Mouse (Mus musculus) embryonic fibroblast, embryonic 13.5 days (primary cell): Measurements from ENCODE around the gene Letm1. TPM values are rescaled to one million over a fixed set of nuclear protein-coding genes. Genes with fewer than 3 reads are reported as not detected.

Experiments
- H3K27ac ChIP-seq: 2 replicates; pipeline ENCODE4 v1.5.1; 2012; ENCODE audit warnings: low read length, control low read depth, inconsistent platforms; ENCODE audit not compliant: insufficient read depth
- H3K4me1 ChIP-seq: 2 replicates; pipeline ENCODE4 v1.6.1; 2011; ENCODE audit warnings: low read length; ENCODE audit not compliant: control insufficient read depth, insufficient read depth
- H3K4me3 ChIP-seq: 2 replicates; pipeline ENCODE4 v1.5.1; 2011; ENCODE audit warnings: mild to moderate bottlenecking, control low read depth, low read length; ENCODE audit not compliant: insufficient read depth
- CTCF ChIP-seq: IDR thresholded peaks from 2 replicates; pipeline ENCODE4 v1.5.1; 2011; ENCODE audit warnings: mild to moderate bottlenecking, control low read depth, low read length, moderate library complexity, borderline replicate concordance; ENCODE audit not compliant: insufficient read depth
- POLR2A ChIP-seq: IDR thresholded peaks from 2 replicates; pipeline ENCODE4 v1.6.1; 2011; ENCODE audit warnings: low read depth, mild to moderate bottlenecking, control low read depth, low read length, moderate library complexity
- polyA plus RNA-seq: library from polyadenylated mRNA; stranded (reverse); fragments of >200 nt; gene quantifications from 2 replicates; pipeline ENCODE4 v1.2.4, GENCODE M21; 2011; ENCODE audit warnings: low read depth; ENCODE audit not compliant: missing spikeins, insufficient read length

Letm1 gene
- polyA plus RNA-seq, 1 experiment, result 27.0 TPM

- Histone ChIP-seq H3K4me1 (no peaks in the 10 kb centered on the region), H3K4me3 (no peak overlapping the region), H3K27ac (no peak overlapping the region)
- no peak for TF ChIP-seq CTCF
- TF ChIP-seq POLR2A, result no peak
These were observed 53.8 kb downstream of the Letm1 start for GRCm38 (mm10) chr5:33728841-33729240.

GRCm38 (mm10) chr5:33726891-33727290 is 55.7 kb downstream of the Letm1 start:
- Histone ChIP-seq H3K4me3 (no peak overlapping the region), H3K4me1 (no peaks in the 10 kb centered on the region), H3K27ac (no peak overlapping the region)
- no peak for TF ChIP-seq POLR2A
- no peak for TF ChIP-seq CTCF

GRCm38 (mm10) chr5:33726081-33726647 is 56.5 kb downstream of the Letm1 start:
- TF ChIP-seq POLR2A (no peak), CTCF (no peak)
- Histone ChIP-seq H3K27ac (no peak overlapping the region), H3K4me1 (no peaks in the 10 kb centered on the region), H3K4me3 (no peak overlapping the region)

GRCm38 (mm10) chr5:33723641-33724465 is 58.8 kb downstream of the Letm1 start:
- no peak overlapping the region for H3K4me3 ChIP-seq
- no peaks in the 10 kb centered on the region for H3K4me1 ChIP-seq
- H3K27ac ChIP-seq, result no peak overlapping the region
- TF ChIP-seq CTCF, result no peak
- TF ChIP-seq POLR2A, result no peak

GRCm38 (mm10) chr5:33723019-33723640 is 59.5 kb downstream of the Letm1 start:
- peak overlapping the region; percentile 51 for H3K4me3 ChIP-seq
- TF ChIP-seq CTCF (no peak), POLR2A (no peak)
- H3K4me1 ChIP-seq, result no peaks in the 10 kb centered on the region
- H3K27ac ChIP-seq, result no peak overlapping the region

- no peaks in the 10 kb centered on the region for H3K4me1 ChIP-seq
- TF ChIP-seq POLR2A, result no peak
- no peak for TF ChIP-seq CTCF
- H3K4me3 ChIP-seq, result peak overlapping the region; percentile 51
- no peak overlapping the region for H3K27ac ChIP-seq
These were observed 60.2 kb downstream of the Letm1 start for GRCm38 (mm10) chr5:33722266-33723018.

GRCm38 (mm10) chr5:33721541-33722265 is 60.9 kb downstream of the Letm1 start, which contains the start of gene Fgfr3:
Fgfr3 (plus strand) TSS chr5:33721674.
- TF ChIP-seq CTCF, result no peak
- no peak; the same call in 1 of the 2 replicates for TF ChIP-seq POLR2A
- Histone ChIP-seq H3K4me3 (peak within 1 kb of the TSS; percentile 51), H3K4me1 (no peaks in the 10 kb centered on the region), H3K27ac (no peak within 1 kb of the TSS)

- TF ChIP-seq CTCF, result no peak
- TF ChIP-seq POLR2A, result no peak
- H3K4me1 ChIP-seq, result no peaks in the 10 kb centered on the region
- no peak overlapping the region for H3K27ac ChIP-seq
- no peak overlapping the region for H3K4me3 ChIP-seq
These were observed 61.6 kb downstream of the Letm1 start for GRCm38 (mm10) chr5:33720852-33721490.

GRCm38 (mm10) chr5:33718460-33718859 is 64.2 kb downstream of the Letm1 start:
- no peak overlapping the region for H3K4me3 ChIP-seq
- H3K27ac ChIP-seq, result no peak overlapping the region
- TF ChIP-seq CTCF (no peak), POLR2A (no peak)
- no peaks in the 10 kb centered on the region for H3K4me1 ChIP-seq
